Mouse (Mus musculus): Measurements from ENCODE around the gene Nxph1. TPM values are rescaled to one million over a fixed set of nuclear protein-coding genes. Genes with fewer than 3 reads are reported as not detected.

The Nxph1 gene
- total and polyA plus RNA-seq, 3 experiments, result not detected

DNA sequence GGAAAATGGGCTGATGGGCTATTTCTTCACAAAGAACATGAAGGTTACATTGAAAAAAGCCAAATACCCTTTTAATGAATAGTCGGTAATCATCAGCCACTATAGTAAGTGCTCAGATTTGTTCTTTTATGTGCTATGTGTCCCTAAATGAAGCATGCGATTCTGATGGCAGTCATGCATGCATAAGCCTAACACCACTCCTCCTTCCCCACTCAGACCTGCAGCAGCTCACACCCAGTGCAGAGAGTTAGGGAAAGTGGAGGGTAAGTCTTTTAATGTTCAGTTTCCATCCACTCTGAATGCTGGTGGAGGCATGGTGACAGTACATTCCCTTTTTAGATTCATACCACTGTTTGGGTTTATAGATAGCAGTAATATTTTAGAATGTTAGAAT, 47.5 kb upstream of the Nxph1 start:
- no peak for TF ChIP-seq POLR2AphosphoS5 (IDR thresholded peaks at IDR 0.05; ENCODE audit: borderline replicate concordance, low read depth, low read length)
- no peak for TF ChIP-seq SMC3 (IDR thresholded peaks at IDR 0.05; ENCODE audit: low read depth, low read length)
- no peak for TF ChIP-seq KAT2A (conservative IDR thresholded peaks at IDR 0.05; ENCODE audit: low read depth, low read length)
- TF ChIP-seq NRF1 (IDR thresholded peaks at IDR 0.05; ENCODE audit: insufficient read depth, low read depth, low read length, poor library complexity, severe bottlenecking), result no peak
- TF ChIP-seq MAX (IDR thresholded peaks at IDR 0.05; ENCODE audit: low read length), result no peak
- no peak for TF ChIP-seq E2F4 (IDR thresholded peaks at IDR 0.05; ENCODE audit: borderline replicate concordance, low read depth, low read length)
- no peak overlapping the region for H3K27ac ChIP-seq (ENCODE audit: control insufficient read depth, low read depth, low read length)
- H3K9ac ChIP-seq (ENCODE audit: control insufficient read depth, low read depth, low read length, poor library complexity, severe bottlenecking), result no peak overlapping the region
- no peaks in the 10 kb centered on the region for H3K79me2 ChIP-seq (ENCODE audit: control insufficient read depth, insufficient read depth, low read length, poor library complexity)
- H3K4me1 ChIP-seq (ENCODE audit: control insufficient read depth in 1 of 2, insufficient read depth in 2 of 2, low read length in 2 of 2), result no peaks in the 10 kb centered on the region
- no peaks in the 10 kb centered on the region for H3K9me3 ChIP-seq (replicated peaks; ENCODE audit: insufficient read depth, low read length)
- no peaks in the 10 kb centered on the region for H3K36me3 ChIP-seq (ENCODE audit: control insufficient read depth in 1 of 2, insufficient read depth in 2 of 2, low read length in 2 of 2)
- no peak overlapping the region for H3K4me3 ChIP-seq (ENCODE audit: control insufficient read depth in 1 of 2, insufficient read depth in 1 of 2, low read depth in 2 of 2, low read length in 2 of 2)
- no peaks in the 10 kb centered on the region; a peak in 1 of 4 replicates for H3K27me3 ChIP-seq (ENCODE audit: control insufficient read depth in 1 of 2, insufficient read depth in 2 of 2, low read length in 2 of 2)
- DNase-seq (ENCODE audit: low read depth, low spot score), result no peak

DNA sequence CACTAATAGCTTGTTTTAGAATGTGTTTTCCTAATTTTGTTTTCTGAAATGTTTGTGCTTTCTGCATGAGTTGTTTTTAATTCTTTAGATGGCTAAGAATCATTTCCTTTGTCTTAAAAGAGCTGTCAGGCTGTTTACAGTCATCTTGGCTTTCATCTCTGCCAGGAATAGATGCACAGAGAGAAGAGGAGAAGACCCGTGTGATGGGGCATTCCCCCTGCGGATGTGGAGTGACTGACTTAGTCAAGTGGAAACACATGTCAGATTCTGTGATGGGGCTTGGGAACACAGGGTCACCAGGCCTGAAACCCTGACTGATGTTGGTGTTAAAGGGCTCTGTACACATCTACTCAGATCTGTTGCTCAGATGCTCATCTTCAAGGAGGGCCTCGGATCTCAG, 40.3 kb upstream of the Nxph1 start:
- Histone ChIP-seq H3K36me3 (ENCODE audit: control insufficient read depth in 1 of 2, insufficient read depth in 2 of 2, low read length in 2 of 2) (no peaks in the 10 kb centered on the region), H3K4me1 (ENCODE audit: control insufficient read depth in 1 of 2, insufficient read depth in 2 of 2, low read length in 2 of 2) (no peaks in the 10 kb centered on the region), H3K4me3 (ENCODE audit: control insufficient read depth in 1 of 2, insufficient read depth in 1 of 2, low read depth in 2 of 2, low read length in 2 of 2) (no peak overlapping the region), H3K9ac (ENCODE audit: control insufficient read depth, low read depth, low read length, poor library complexity, severe bottlenecking) (no peak overlapping the region), H3K27me3 (ENCODE audit: control insufficient read depth in 1 of 2, insufficient read depth in 2 of 2, low read length in 2 of 2) (no peaks in the 10 kb centered on the region), H3K27ac (ENCODE audit: control insufficient read depth, low read depth, low read length) (no peak overlapping the region), H3K9me3 (replicated peaks; ENCODE audit: insufficient read depth, low read length) (no peaks in the 10 kb centered on the region), H3K79me2 (ENCODE audit: control insufficient read depth, insufficient read depth, low read length, poor library complexity) (no peaks in the 10 kb centered on the region)
- TF ChIP-seq SIN3A (IDR thresholded peaks at IDR 0.05; ENCODE audit: low read length) (no peak), ZC3H11A (IDR thresholded peaks at IDR 0.05; ENCODE audit: low read depth, low read length) (no peak), POLR2AphosphoS2 (IDR thresholded peaks at IDR 0.05; ENCODE audit: low read length) (no peak), GATA1 (IDR thresholded peaks at IDR 0.05; ENCODE audit: low read depth, low read length) (no peak), MEF2A (IDR thresholded peaks at IDR 0.05; ENCODE audit: extremely low read depth, insufficient replicate concordance, low read depth, low read length, poor library complexity, severe bottlenecking) (no peak), CHD2 (IDR thresholded peaks at IDR 0.05; ENCODE audit: low read length) (no peak)
- DNase-seq (ENCODE audit: low read depth, low spot score), result no peak

DNA sequence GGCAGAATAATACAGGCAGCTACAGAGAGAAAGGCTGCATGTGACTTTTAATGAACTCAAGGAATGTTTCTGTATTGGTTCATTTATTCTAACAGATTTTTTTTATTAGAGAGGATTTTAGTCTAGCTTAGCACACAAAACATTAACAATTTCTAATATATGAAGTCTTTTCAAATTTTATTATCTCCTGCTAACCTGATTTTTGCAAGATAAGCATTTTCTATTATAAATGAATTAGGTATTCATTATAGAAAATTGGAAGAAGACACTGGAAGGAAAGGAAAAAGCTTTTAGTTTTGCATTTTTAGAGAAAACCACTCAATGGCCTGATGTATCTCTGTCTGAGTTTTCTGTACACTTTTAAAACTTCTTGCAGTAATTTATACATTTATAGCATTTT, 34.8 kb upstream of the Nxph1 start:
- H3K27ac ChIP-seq (ENCODE audit: control insufficient read depth, low read depth, low read length), result no peak overlapping the region
- no peak for DNase-seq (ENCODE audit: low read depth, low spot score)
- H3K27me3 ChIP-seq (ENCODE audit: control insufficient read depth in 1 of 2, insufficient read depth in 2 of 2, low read length in 2 of 2), result no peaks in the 10 kb centered on the region; a peak in 1 of 4 replicates
- no peaks in the 10 kb centered on the region for H3K9me3 ChIP-seq (replicated peaks; ENCODE audit: insufficient read depth, low read length)
- no peaks in the 10 kb centered on the region for H3K4me1 ChIP-seq (ENCODE audit: control insufficient read depth in 1 of 2, insufficient read depth in 2 of 2, low read length in 2 of 2)
- no peak overlapping the region for H3K9ac ChIP-seq (ENCODE audit: control insufficient read depth, low read depth, low read length, poor library complexity, severe bottlenecking)
- no peaks in the 10 kb centered on the region for H3K36me3 ChIP-seq (ENCODE audit: control insufficient read depth in 1 of 2, insufficient read depth in 2 of 2, low read length in 2 of 2)
- H3K4me3 ChIP-seq (ENCODE audit: control insufficient read depth in 1 of 2, insufficient read depth in 1 of 2, low read depth in 2 of 2, low read length in 2 of 2), result no peak overlapping the region
- no peaks in the 10 kb centered on the region for H3K79me2 ChIP-seq (ENCODE audit: control insufficient read depth, insufficient read depth, low read length, poor library complexity)
- no peak for TF ChIP-seq MYC (IDR thresholded peaks at IDR 0.05; ENCODE audit: low read depth, low read length)
- TF ChIP-seq ETS1 (IDR thresholded peaks at IDR 0.05; ENCODE audit: low read depth, low read length), result no peak
- no peak for TF ChIP-seq ZMIZ1 (IDR thresholded peaks at IDR 0.05; ENCODE audit: low read depth, low read length)
- no peak for TF ChIP-seq JUND (IDR thresholded peaks at IDR 0.05; ENCODE audit: low read depth, low read length)
- no peak for TF ChIP-seq SIN3A (IDR thresholded peaks at IDR 0.05; ENCODE audit: low read length)
- TF ChIP-seq POLR2AphosphoS2 (IDR thresholded peaks at IDR 0.05; ENCODE audit: low read length), result no peak
- TF ChIP-seq RCOR1 (IDR thresholded peaks at IDR 0.05; ENCODE audit: low read depth, low read length), result no peak
- TF ChIP-seq CHD1 (IDR thresholded peaks at IDR 0.05; ENCODE audit: low read depth, low read length), result no peak
- no peak for TF ChIP-seq POLR2A (IDR thresholded peaks at IDR 0.05; ENCODE audit: control insufficient read depth in 1 of 2, insufficient read depth in 1 of 2, low read depth in 1 of 2, low read length in 2 of 2, poor library complexity in 1 of 2)
- no peak for TF ChIP-seq MAX (IDR thresholded peaks at IDR 0.05; ENCODE audit: low read length)
- no peak for TF ChIP-seq POLR2AphosphoS5 (IDR thresholded peaks at IDR 0.05; ENCODE audit: borderline replicate concordance, low read depth, low read length)
- TF ChIP-seq ELF1 (IDR thresholded peaks at IDR 0.05; ENCODE audit: low read depth, low read length), result no peak

Data from MEL (cell line).